Mouse (Mus musculus): ENCODE results near the gene Kng2.
"Not testable (repeated sequence)": the region's sequence is repeated elsewhere in the genome, so short reads cannot be mapped to it uniquely, and the experiment has no call there.

Gene Kng2

GRCm38 (mm10) chr16:23028966-23029600 is at the start of gene Kng2:
Gene Kng2 (minus strand): TSS chr16:23029482.
- peak; percentile 43 for DNase-seq (ENCODE audit: extremely low read depth, low read depth, low spot score)

- not testable (repeated sequence) for DNase-seq (ENCODE audit: extremely low read depth, low read depth, low spot score)
Observed at GRCm38 (mm10) chr16:23077516-23077915, 48.2 kb upstream of the Kng2 start.

GRCm38 (mm10) chr16:23060781-23061325 is 31.6 kb upstream of the Kng2 start:
- DNase-seq (ENCODE audit: extremely low read depth, low read depth, low spot score) = not testable (repeated sequence)

GRCm38 (mm10) chr16:23059630-23060029 is 30.3 kb upstream of the Kng2 start:
- not testable (repeated sequence) for DNase-seq (ENCODE audit: extremely low read depth, low read depth, low spot score)

GRCm38 (mm10) chr16:23057668-23058447 is 28.6 kb upstream of the Kng2 start, which contains the start of gene Kng1:
Gene Kng1 (plus strand): TSS chr16:23057865.
- not testable (repeated sequence) for DNase-seq (ENCODE audit: extremely low read depth, low read depth, low spot score)

GRCm38 (mm10) chr16:23046319-23046718 is 17.0 kb upstream of the Kng2 start:
- DNase-seq (ENCODE audit: extremely low read depth, low read depth, low spot score) = no peak

- no peak for DNase-seq (ENCODE audit: extremely low read depth, low read depth, low spot score)
Observed at GRCm38 (mm10) chr16:23040876-23041275, 11.6 kb upstream of the Kng2 start.

- no peak for DNase-seq (ENCODE audit: extremely low read depth, low read depth, low spot score)
Observed at GRCm38 (mm10) chr16:23039281-23039680, 10.0 kb upstream of the Kng2 start.

GRCm38 (mm10) chr16:23037744-23038143 is 8.5 kb upstream of the Kng2 start:
- no peak for DNase-seq (ENCODE audit: extremely low read depth, low read depth, low spot score)

- no peak for DNase-seq (ENCODE audit: extremely low read depth, low read depth, low spot score)
Observed at GRCm38 (mm10) chr16:23033673-23034072, 4.4 kb upstream of the Kng2 start.

GRCm38 (mm10) chr16:23030673-23031435 is 1.6 kb upstream of the Kng2 start:
- no peak for DNase-seq (ENCODE audit: extremely low read depth, low read depth, low spot score)

GRCm38 (mm10) chr16:23027341-23027740 is 1.9 kb downstream of the Kng2 start:
- DNase-seq (ENCODE audit: extremely low read depth, low read depth, low spot score) = not testable (repeated sequence)

GRCm38 (mm10) chr16:23026582-23026981 is 2.7 kb downstream of the Kng2 start:
- DNase-seq (ENCODE audit: extremely low read depth, low read depth, low spot score) = no peak

- DNase-seq (ENCODE audit: extremely low read depth, low read depth, low spot score) = no peak
Observed at GRCm38 (mm10) chr16:23025111-23025510, 4.2 kb downstream of the Kng2 start.

- DNase-seq (ENCODE audit: extremely low read depth, low read depth, low spot score) = not testable (repeated sequence)
Observed at GRCm38 (mm10) chr16:23020571-23020970, 8.7 kb downstream of the Kng2 start.

- peak; percentile 40 for DNase-seq (ENCODE audit: extremely low read depth, low read depth, low spot score)
Observed at GRCm38 (mm10) chr16:23014645-23015044, 14.6 kb downstream of the Kng2 start.

GRCm38 (mm10) chr16:23013786-23014185 is 15.5 kb downstream of the Kng2 start:
- DNase-seq (ENCODE audit: extremely low read depth, low read depth, low spot score) = not testable (repeated sequence)

- not testable (repeated sequence) for DNase-seq (ENCODE audit: extremely low read depth, low read depth, low spot score)
Observed at GRCm38 (mm10) chr16:22996951-22997350, 32.3 kb downstream of the Kng2 start.

GRCm38 (mm10) chr16:22967383-22968030 is 61.8 kb downstream of the Kng2 start:
- DNase-seq (ENCODE audit: extremely low read depth, low read depth, low spot score) = no peak

GRCm38 (mm10) chr16:22963293-22963692 is 66.0 kb downstream of the Kng2 start:
- no peak for DNase-seq (ENCODE audit: extremely low read depth, low read depth, low spot score)

- DNase-seq (ENCODE audit: extremely low read depth, low read depth, low spot score) = no peak
Observed at GRCm38 (mm10) chr16:22962256-22962655, 67.0 kb downstream of the Kng2 start.

Data from fat pad, adult 2 months (tissue).